Mouse (Mus musculus): Measurements from ENCODE around the gene Dedd.

Dedd gene

GRCm38 (mm10) chr1:171361106-171362103 lies 32.5 kb downstream of the Dedd start:
- DNase-seq (ENCODE audit: low read depth, low spot score): peak; percentile 89
- Histone ChIP-seq H3K27me3 (ENCODE audit: control insufficient read depth, insufficient read depth, low read length, poor library complexity, severe bottlenecking) (no peaks in the 10 kb centered on the region), H3K36me3 (ENCODE audit: control insufficient read depth, insufficient read depth, low read length, poor library complexity, severe bottlenecking) (no peaks in the 10 kb centered on the region; the same call in 1 of the 2 replicates)

GRCm38 (mm10) chr1:171365934-171366333 lies 37.0 kb downstream of the Dedd start:
- H3K36me3 ChIP-seq (ENCODE audit: control insufficient read depth, insufficient read depth, low read length, poor library complexity, severe bottlenecking): no peaks in the 10 kb centered on the region; the same call in 1 of the 2 replicates
- H3K27me3 ChIP-seq (ENCODE audit: control insufficient read depth, insufficient read depth, low read length, poor library complexity, severe bottlenecking): no peaks in the 10 kb centered on the region
- DNase-seq (ENCODE audit: low read depth, low spot score): no peak

- Histone ChIP-seq H3K36me3 (ENCODE audit: control insufficient read depth, insufficient read depth, low read length, poor library complexity, severe bottlenecking) (no peaks in the 10 kb centered on the region), H3K27me3 (ENCODE audit: control insufficient read depth, insufficient read depth, low read length, poor library complexity, severe bottlenecking) (no peaks in the 10 kb centered on the region)
- DNase-seq (ENCODE audit: low read depth, low spot score): no peak
These were observed 41.1 kb downstream of the Dedd start, which contains the start of gene Nectin4 for GRCm38 (mm10) chr1:171369845-171370556. TSS of gene Nectin4 (plus strand) at chr1:171370099.

DNA sequence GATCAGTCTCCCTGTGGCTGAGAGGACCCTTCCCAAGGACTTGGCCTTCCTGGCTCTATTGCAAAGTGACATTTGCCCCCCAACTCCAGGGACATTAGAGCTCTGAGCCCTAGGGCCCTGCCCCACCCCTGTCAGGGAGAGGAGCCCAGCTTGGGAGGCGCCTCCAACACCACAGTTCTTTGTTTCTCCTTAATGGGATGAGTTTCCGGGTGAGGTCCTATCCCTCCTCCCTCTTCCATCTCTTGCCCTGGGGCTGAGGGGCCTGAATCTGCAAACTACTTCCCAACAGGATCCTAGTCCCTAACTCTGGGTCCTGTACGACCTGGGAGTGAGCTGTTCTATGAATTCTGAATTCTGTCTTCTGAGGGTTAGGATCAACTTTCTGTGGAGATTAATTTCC lies 43.9 kb downstream of the Dedd start:
- H3K36me3 ChIP-seq (ENCODE audit: control insufficient read depth, insufficient read depth, low read length, poor library complexity, severe bottlenecking): no peaks in the 10 kb centered on the region
- H3K27me3 ChIP-seq (ENCODE audit: control insufficient read depth, insufficient read depth, low read length, poor library complexity, severe bottlenecking): no peaks in the 10 kb centered on the region
- DNase-seq (ENCODE audit: low read depth, low spot score): no peak

DNA sequence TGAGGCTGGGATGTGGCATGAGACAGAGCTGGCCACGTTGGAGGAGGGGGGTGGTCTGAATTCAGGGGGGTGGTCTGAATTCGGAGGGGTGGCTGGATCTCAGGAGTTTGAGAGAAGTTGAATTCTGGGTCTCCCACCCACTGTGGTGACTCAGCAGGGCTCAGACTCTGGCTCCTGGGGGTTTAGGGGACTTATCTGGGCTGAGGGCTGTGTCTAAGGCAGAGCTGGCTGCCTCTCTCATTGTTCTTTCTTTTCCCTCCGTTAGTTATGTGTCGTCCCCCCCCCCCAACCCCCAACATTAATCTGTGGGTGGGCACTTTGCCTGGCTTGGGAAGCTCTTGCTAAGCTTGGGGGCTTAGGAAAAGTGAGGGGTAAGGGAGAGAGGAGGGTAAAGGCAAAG lies 45.0 kb downstream of the Dedd start:
- H3K27me3 ChIP-seq (ENCODE audit: control insufficient read depth, insufficient read depth, low read length, poor library complexity, severe bottlenecking): no peaks in the 10 kb centered on the region
- DNase-seq (ENCODE audit: low read depth, low spot score): no peak
- no peaks in the 10 kb centered on the region for H3K36me3 ChIP-seq (ENCODE audit: control insufficient read depth, insufficient read depth, low read length, poor library complexity, severe bottlenecking)

DNA sequence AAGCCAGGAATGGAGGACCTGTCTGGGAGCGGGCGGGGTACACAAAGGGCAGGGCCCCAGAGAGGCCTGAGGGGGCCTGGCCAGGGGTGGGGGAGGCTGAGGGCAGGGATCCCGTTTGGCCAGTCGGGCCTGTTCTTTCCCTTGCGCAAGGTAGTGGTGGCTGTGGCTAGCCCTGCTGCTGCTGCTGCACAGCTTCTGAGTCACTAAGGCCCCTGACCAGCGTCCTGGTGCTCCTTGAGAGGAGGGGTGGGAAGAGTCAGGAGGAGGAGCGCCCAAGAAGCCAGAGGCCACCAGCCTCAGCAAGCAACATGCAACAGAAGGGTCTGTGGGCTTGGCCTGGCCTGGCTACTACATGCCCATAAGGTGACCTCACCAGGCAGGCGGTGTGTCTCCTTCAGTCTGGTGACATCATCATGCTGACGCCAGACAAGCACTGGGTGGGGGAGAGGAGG lies 46.7 kb downstream of the Dedd start:
- no peaks in the 10 kb centered on the region for H3K27me3 ChIP-seq (ENCODE audit: control insufficient read depth, insufficient read depth, low read length, poor library complexity, severe bottlenecking)
- DNase-seq (ENCODE audit: low read depth, low spot score): no peak

GRCm38 (mm10) chr1:171378298-171378697 lies 49.4 kb downstream of the Dedd start:
- no peaks in the 10 kb centered on the region for H3K27me3 ChIP-seq (ENCODE audit: control insufficient read depth, insufficient read depth, low read length, poor library complexity, severe bottlenecking)
- no peak for DNase-seq (ENCODE audit: low read depth, low spot score)
- no peaks in the 10 kb centered on the region for H3K36me3 ChIP-seq (ENCODE audit: control insufficient read depth, insufficient read depth, low read length, poor library complexity, severe bottlenecking)

More for the DNA sequence above, 46.7 kb downstream of the Dedd start:
- H3K36me3 ChIP-seq (ENCODE audit: control insufficient read depth, insufficient read depth, low read length, poor library complexity, severe bottlenecking): no peaks in the 10 kb centered on the region

GRCm38 (mm10) chr1:171379935-171380599 lies 51.1 kb downstream of the Dedd start:
- peak; percentile 83 for DNase-seq (ENCODE audit: low read depth, low spot score)
- no peaks in the 10 kb centered on the region for H3K27me3 ChIP-seq (ENCODE audit: control insufficient read depth, insufficient read depth, low read length, poor library complexity, severe bottlenecking)

DNA sequence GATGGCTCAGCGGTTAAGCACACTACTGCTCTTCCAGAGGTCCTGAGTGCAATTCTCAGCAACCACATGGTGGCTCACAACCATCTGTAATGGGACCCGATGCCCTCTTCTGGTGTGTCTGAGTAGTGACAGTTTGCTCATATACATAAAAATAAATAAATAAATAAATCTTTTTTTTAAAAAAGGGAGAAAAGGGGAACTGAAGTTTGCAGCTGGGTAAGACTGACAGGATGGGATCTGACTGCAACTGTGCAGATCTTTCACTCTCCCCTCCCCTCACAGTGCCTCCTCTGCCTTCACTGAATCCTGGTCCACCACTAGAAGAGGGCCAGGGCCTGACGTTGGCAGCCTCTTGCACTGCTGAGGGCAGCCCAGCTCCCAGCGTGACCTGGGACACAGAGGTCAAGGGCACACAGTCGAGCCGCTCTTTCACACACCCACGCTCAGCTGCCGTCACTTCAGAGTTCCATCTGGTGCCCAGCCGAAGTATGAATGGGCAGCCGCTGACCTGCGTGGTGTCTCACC lies 53.2 kb downstream of the Dedd start:
- DNase-seq (ENCODE audit: low read depth, low spot score): peak; percentile 61
- H3K36me3 ChIP-seq (ENCODE audit: control insufficient read depth, insufficient read depth, low read length, poor library complexity, severe bottlenecking): no peaks in the 10 kb centered on the region
- H3K27me3 ChIP-seq (ENCODE audit: control insufficient read depth, insufficient read depth, low read length, poor library complexity, severe bottlenecking): no peaks in the 10 kb centered on the region

More at GRCm38 (mm10) chr1:171379935-171380599, 51.1 kb downstream of the Dedd start:
- H3K36me3 ChIP-seq (ENCODE audit: control insufficient read depth, insufficient read depth, low read length, poor library complexity, severe bottlenecking): no peaks in the 10 kb centered on the region

- DNase-seq (ENCODE audit: low read depth, low spot score): no peak
- H3K27me3 ChIP-seq (ENCODE audit: control insufficient read depth, insufficient read depth, low read length, poor library complexity, severe bottlenecking): no peaks in the 10 kb centered on the region
- no peaks in the 10 kb centered on the region for H3K36me3 ChIP-seq (ENCODE audit: control insufficient read depth, insufficient read depth, low read length, poor library complexity, severe bottlenecking)
These were observed 55.4 kb downstream of the Dedd start for GRCm38 (mm10) chr1:171384361-171384760.

DNA sequence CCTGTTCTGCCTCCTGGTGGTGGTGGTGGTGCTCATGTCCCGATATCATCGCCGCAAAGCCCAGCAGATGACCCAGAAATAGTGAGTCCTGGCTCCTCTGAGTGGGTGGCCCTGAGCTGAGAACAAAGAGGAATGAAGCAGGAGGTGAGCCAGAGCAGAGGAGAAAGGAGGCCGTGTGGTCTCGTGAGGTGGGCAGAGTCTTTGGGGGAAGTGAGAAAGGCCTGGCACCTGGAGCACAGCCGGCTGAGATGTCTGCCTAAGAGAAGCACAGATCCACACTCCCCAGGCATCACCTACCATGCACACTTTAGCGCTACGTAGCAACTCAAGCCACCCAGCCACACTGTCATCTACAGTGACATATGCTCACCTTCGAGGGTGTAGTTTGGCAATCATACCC lies 56.2 kb downstream of the Dedd start:
- Histone ChIP-seq H3K36me3 (ENCODE audit: control insufficient read depth, insufficient read depth, low read length, poor library complexity, severe bottlenecking) (no peaks in the 10 kb centered on the region), H3K27me3 (ENCODE audit: control insufficient read depth, insufficient read depth, low read length, poor library complexity, severe bottlenecking) (no peaks in the 10 kb centered on the region)
- peak; percentile 54 for DNase-seq (ENCODE audit: low read depth, low spot score)

- DNase-seq (ENCODE audit: low read depth, low spot score): peak; percentile 58
- H3K27me3 ChIP-seq (ENCODE audit: control insufficient read depth, insufficient read depth, low read length, poor library complexity, severe bottlenecking): no peaks in the 10 kb centered on the region
These were observed 58.2 kb downstream of the Dedd start for GRCm38 (mm10) chr1:171387099-171387498.

GRCm38 (mm10) chr1:171388376-171389102 lies 59.6 kb downstream of the Dedd start, which contains the start of gene Arhgap30:
TSS of gene Arhgap30 (plus strand) at chr1:171388954.
- Histone ChIP-seq H3K36me3 (ENCODE audit: control insufficient read depth, insufficient read depth, low read length, poor library complexity, severe bottlenecking) (peaks cover 6% of the 10 kb centered on the region), H3K27me3 (ENCODE audit: control insufficient read depth, insufficient read depth, low read length, poor library complexity, severe bottlenecking) (no peaks in the 10 kb centered on the region)
- DNase-seq (ENCODE audit: low read depth, low spot score): peak; percentile 97

More at GRCm38 (mm10) chr1:171387099-171387498, 58.2 kb downstream of the Dedd start:
- H3K36me3 ChIP-seq (ENCODE audit: control insufficient read depth, insufficient read depth, low read length, poor library complexity, severe bottlenecking): peaks cover 4% of the 10 kb centered on the region; the same call in 1 of the 2 replicates

Data from splenic B cell, adult 2 months (primary cell).